Mouse (Mus musculus): ENCODE measurements around the gene Npff.

DNA sequence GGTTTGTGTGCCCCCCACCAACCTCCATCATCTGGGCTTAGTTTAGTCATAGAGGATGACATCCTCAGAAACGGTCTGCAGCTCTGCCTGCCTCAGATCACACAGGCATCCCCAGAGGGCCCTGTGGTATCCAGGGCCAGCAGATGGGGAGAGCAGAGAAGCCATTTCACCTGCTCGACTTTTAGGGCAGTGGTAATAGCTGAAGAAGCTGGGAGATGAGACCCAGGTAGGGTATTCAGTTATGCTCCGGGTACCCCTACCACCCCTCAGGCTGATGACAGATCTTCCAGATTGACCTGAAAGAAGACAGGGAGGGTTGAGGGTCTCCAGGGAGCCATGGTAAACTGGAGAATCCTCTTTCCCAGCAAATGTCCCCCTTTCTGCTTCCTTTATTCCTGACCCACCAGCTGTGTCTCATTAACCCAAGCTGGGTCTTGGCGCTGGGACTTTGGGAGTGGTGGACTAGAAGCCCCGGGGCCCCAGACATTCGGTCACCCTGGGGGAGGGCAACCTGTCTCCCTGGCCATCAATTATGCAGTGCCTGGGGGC, 13.4 kb downstream of the Npff start:
- no peak for TF ChIP-seq CTCF (IDR thresholded peaks at IDR 0.05; ENCODE audit: low read depth)
- no peak for TF ChIP-seq EP300 (optimal IDR thresholded peaks at IDR 0.05)

Data from stomach, postnatal 0 days (tissue).